Mouse (Mus musculus): ENCODE measurements around the gene 1810055G02Rik.

1810055G02Rik gene

GRCm38 (mm10) chr19:3694476-3694875 is 13.6 kb upstream of the 1810055G02Rik start:
- intact Hi-C loops (cut with DNase I): no loop called here

DNA sequence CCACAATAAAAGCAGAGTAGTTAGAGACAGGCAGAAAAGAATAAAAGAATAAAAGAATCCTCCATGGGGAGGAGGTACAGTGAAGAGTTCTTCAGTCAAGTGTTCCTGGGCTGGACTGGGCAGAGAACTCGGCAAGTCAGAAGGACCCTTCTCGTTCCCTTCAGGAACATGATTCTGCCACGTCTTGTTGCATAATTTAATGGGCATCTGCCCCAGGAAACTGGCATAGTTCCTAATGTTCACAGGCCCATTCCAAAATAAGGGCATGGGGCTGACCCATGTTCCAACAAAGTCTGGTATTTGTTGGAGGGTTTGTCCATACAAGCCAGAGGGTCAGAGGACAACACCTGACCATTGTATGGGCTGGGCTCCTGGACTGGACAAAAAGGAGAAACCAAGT is 13.1 kb upstream of the 1810055G02Rik start:
- intact Hi-C loops (cut with DNase I): loop anchor here (5.0 kb wide), 1 partner anchor 73 kb away; no protein-coding TSS in a partner anchor

DNA sequence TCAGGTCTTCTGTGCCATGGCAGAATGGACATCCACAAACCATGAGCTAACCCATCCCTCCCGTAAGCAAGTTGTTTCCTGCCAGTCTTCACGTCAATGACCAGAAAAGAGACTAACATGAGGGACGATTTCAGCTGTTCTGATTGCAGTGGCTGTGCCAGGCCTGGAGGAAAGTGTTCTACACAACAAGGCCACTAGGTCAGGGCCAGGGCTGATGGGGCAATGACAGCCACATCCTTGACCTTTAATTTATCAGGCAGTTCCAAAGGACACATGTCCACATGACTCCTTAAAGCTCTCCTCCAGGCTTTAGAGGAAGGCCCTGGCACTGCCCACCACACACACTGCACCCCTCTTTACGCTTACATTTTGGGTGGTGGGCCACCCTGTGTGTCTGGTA is 12.6 kb upstream of the 1810055G02Rik start:
- intact Hi-C loops (cut with DNase I): loop anchor here (5.0 kb wide), 1 partner anchor 73 kb away; no protein-coding TSS in a partner anchor

DNA sequence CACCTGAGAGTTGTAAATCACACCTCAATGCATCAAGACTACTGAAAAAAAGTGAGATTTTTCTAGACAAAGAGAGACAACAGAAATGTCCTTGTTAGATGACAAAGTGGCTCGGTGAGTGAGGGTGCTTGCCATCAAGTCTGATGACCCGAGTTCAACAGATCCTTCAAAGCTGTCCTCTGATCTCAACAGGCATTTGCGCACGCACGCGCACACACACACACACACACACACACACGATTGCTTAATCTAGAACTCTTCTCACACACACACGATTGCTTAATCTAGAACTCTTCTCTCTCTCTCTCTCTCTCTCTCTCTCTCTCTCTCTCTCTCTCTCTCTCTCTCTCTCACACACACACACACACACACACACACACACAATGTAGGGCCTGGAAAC is 12.1 kb upstream of the 1810055G02Rik start:
- intact Hi-C loops (cut with DNase I): loop anchor here (5.0 kb wide), 1 partner anchor 74 kb away; no protein-coding TSS in a partner anchor

DNA sequence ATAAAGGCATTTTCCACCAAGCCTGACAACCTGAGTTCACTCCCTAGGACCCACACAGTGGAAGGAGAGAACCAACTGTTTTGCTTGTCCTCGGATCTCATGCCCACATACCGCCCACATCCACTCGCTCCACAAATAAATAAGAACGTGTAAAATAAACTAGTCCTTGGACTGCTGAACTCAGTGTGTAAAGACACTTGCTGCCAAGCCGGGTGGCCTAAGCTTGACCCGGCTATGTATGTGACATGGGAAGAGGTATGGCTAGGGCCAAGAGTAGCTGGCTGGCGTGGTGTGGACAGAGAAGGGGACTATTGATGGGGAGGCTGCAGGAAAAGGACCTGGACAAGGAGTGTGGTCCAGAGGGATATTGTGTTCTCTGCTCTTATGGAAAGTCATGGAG is 10.1 kb upstream of the 1810055G02Rik start:
- intact Hi-C loops (cut with DNase I): loop anchor here (5.0 kb wide), 1 partner anchor 76 kb away; no protein-coding TSS in a partner anchor

- intact Hi-C loops (cut with DNase I): loop anchor here (2.0 to 5.0 kb wide), 2 partner anchors 19 to 77 kb away; no protein-coding TSS in a partner anchor
Observed at GRCm38 (mm10) chr19:3699508-3700438, 8.3 kb upstream of the 1810055G02Rik start.

DNA sequence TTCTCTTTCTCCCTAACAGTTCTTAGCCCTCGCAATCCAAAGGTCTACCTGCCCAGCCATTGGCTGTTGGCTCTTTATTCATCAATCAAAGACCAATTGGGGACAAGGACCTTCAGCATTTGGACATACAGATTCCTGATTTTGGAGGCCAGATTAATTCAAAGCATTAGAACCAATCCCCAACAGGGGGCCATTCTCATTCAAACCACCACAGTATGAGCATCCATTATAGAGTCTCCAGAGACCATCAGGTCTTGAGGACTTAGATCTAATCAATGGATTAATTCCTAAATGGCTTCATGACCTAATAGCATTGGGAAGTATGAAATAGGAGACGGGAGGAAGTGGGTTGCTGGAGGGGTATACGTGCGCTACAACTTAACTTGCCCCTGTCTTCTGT is 5.6 kb upstream of the 1810055G02Rik start:
- intact Hi-C loops (cut with DNase I): no loop called here

- intact Hi-C loops (cut with DNase I): no loop called here
Observed at GRCm38 (mm10) chr19:3706258-3706657, 1.8 kb upstream of the 1810055G02Rik start.

GRCm38 (mm10) chr19:3707553-3707952 is 540 bp upstream of the 1810055G02Rik start:
- intact Hi-C loops (cut with DNase I): no loop called here

GRCm38 (mm10) chr19:3709013-3709787 is 1.1 kb downstream of the 1810055G02Rik start:
- intact Hi-C loops (cut with DNase I): no loop called here

DNA sequence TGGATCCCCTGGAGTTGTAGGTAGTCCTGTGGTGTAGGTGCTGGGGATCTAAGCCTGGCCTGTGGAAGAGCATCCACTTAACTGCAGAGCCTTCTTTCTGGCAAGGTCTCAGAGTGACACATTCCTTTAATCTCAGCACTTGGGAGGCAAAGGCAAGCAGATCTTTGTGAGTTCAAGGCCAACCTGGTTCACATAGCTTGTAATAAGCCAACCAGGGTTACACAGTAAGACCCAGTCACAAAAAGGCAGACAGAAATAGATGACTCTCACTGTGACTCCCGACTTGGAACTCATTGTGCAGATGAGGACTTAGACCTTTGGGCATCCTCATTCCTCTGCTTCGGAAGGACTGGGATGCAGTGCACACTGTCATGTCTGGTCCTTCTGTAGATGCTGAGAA is 2.3 kb downstream of the 1810055G02Rik start:
- intact Hi-C loops (cut with DNase I): no loop called here

GRCm38 (mm10) chr19:3714381-3714780 is 6.3 kb downstream of the 1810055G02Rik start:
- intact Hi-C loops (cut with DNase I): no loop called here

- intact Hi-C loops (cut with DNase I): loop anchor here (1.0 to 5.0 kb wide), 3 partner anchors 18 to 136 kb away; no protein-coding TSS in a partner anchor
Observed at GRCm38 (mm10) chr19:3718481-3719361, 10.6 kb downstream of the 1810055G02Rik start.

DNA sequence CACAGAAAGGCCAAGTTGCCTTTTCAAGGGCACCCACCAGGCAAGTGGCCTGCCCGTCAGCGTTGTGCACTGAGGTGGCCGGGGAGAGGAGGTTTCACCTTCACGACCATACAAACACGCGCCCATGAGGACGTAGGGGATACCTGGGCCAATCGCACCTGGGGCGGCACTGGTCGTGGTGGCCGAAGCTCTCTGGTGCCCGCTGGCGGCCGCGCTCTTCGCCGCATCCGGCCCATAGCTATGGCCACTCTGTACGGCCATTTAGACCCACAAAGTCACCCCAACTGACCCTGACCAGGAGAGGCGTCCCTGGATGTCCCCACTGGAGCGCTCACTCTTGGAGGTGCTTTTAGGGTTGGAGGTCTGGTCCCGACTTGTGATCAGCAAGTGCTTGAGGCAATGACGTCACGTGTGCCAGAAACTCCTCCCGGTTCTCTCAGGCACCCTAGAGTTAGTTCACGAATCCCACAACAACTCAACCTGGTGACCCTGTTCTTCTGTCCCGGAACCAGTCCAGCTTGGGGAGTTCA is 11.3 kb downstream of the 1810055G02Rik start:
- intact Hi-C loops (cut with DNase I): loop anchor here (1.0 to 5.0 kb wide), 3 partner anchors 19 to 137 kb away; no protein-coding TSS in a partner anchor

DNA sequence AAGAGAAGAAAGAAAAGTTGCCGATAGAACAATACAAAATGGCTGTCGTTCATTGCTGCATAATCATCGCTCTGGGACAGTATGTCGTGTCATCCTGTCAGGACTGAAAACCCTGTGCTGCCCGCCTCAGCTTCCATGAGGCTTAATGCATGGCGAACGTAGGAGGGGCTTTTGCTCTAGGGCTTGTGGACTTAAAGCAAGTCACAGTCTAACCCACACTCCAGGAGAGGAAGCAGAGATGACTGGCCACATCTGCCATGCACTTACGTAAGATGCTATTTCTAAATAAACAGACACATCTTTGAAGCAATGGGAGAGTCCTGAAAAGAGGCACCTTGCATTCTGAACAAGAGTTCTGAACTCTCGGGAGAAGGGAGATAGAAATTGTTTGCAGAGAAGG is 15.1 kb downstream of the 1810055G02Rik start:
- intact Hi-C loops (cut with DNase I): loop anchor here (5.0 kb wide), 1 partner anchor 44 kb away; the partner anchor contains the start of gene Kmt5b

GRCm38 (mm10) chr19:3723904-3724303 is 15.8 kb downstream of the 1810055G02Rik start:
- intact Hi-C loops (cut with DNase I): loop anchor here (5.0 kb wide), 1 partner anchor 43 kb away; the partner anchor contains the start of gene Kmt5b

DNA sequence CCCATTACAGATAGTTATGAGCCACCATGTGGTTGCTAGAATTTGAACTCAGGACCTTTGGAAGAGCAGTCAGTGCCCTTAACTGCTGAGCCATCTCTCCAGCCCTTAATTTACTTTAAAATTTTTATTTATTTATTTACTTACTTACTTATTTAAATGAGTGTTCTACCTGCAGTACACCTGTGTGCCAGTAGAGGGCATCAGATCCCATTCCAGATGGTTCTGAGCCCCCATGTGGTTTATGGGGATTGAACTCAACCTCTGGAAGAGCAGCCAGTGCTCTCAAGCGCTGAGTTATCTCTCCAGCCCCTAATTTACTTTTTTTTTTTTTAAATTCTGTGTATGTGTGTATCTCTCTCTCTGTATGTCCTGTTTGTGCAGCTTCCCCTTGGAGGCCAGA is 16.7 kb downstream of the 1810055G02Rik start:
- intact Hi-C loops (cut with DNase I): loop anchor here (5.0 kb wide), 1 partner anchor 43 kb away; the partner anchor contains the start of gene Kmt5b

- intact Hi-C loops (cut with DNase I): no loop called here
Observed at GRCm38 (mm10) chr19:3728901-3729300, 20.8 kb downstream of the 1810055G02Rik start.

DNA sequence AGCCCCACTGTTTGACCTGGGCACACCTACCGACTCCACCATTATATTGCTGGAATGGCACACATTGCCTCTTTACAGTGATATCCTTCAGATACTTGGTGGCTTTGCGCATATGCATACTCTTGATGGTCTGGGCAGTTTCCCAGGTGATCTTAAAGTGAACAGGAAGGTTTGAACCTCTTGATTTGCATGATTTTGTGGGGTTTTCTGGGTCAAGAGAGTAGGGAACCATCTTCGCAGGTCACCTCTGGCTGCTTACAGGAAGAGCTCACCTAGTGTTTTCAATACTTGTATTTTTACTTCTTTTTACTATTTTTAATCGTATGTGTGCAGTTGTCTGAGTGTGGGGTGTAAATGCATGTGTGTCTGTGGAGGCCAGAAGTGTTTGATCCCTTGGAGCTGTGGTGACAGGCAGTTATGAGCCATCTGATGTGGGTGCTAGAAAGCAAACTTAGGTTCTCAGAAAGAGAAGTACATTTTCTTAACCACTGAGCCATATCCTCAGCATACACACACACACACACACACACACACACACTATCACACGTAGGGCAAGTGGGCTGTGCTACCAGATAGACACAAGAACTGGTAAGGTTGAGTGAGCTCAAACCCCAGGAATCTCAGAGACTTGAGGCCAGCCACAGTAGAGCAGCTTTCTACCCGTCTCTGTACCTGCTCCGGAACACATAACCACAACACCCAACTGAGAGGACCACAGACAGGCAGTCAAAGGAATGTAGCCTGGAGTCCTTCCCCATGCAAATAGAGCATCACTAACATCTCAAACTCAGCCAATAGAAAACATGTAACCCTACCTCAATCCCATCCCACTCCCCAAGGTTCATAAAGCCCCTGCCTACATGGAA is 22.9 kb downstream of the 1810055G02Rik start:
- intact Hi-C loops (cut with DNase I): no loop called here
